Mouse (Mus musculus): ENCODE measurements around the gene Pwwp2b. TPM values are rescaled to one million over a fixed set of nuclear protein-coding genes. Genes with fewer than 3 reads are reported as not detected.
A peak's percentile ranks its signal among the peaks of the same experiment; 100 is the strongest.

The Pwwp2b gene
- polyA plus RNA-seq, 1 experiment: 32.2 TPM

DNA sequence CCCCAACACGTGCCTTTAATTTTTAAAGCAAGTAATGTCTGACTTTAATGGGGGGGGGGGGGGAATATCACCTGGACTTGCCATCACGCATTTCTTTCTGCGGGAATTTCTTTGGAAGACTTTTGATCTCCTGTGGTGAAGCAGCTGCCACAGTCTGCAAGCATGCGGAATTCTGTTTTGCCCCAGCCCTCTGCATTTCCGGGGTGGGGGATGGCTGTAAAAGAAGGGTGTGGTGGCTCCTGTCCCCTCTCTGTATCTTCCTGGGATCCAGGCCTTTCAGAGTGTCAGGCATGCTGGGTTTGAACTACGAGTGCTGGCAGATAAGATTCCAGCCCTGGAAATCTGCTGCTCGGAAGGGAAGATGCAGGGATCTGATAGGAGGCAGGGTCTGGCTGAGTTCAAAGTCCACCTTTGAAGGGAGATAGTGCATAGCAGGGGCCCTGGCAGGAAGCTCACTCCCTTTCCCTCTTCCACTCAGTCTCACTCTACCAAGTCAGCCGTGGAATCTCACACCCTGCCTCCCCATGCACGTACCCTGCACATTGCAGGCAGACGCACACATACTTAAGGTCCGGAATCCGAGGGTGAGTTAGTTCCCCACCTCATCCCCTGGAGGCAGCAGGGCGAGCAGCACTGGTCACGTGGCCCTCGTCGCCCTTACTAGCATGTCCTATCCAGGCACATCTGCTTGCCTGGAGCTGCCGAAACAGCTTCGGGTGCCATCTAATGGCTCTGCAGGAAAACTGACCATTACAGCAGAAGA lies 13.7 kb upstream of the Pwwp2b start:
- TF ChIP-seq POLR2A (IDR thresholded peaks at IDR 0.05; ENCODE audit: borderline replicate concordance, extremely low read depth, low read depth, low read length): no peak
- peak; percentile 19; the same call in 1 of the 2 replicates for TF ChIP-seq CTCF (IDR thresholded peaks at IDR 0.05; ENCODE audit: insufficient read depth, low read length)
- 24% methylated on average over 18 of the region's 18 CpGs for WGBS
- DNase-seq: peak; percentile 47
- H3K4me3 ChIP-seq (replicated peaks; ENCODE audit: extremely low read depth, low read depth, low read length): no peak overlapping the region
- peaks cover 9% of the 10 kb centered on the region for H3K4me1 ChIP-seq (ENCODE audit: control insufficient read depth, insufficient read depth, low read length)

DNA sequence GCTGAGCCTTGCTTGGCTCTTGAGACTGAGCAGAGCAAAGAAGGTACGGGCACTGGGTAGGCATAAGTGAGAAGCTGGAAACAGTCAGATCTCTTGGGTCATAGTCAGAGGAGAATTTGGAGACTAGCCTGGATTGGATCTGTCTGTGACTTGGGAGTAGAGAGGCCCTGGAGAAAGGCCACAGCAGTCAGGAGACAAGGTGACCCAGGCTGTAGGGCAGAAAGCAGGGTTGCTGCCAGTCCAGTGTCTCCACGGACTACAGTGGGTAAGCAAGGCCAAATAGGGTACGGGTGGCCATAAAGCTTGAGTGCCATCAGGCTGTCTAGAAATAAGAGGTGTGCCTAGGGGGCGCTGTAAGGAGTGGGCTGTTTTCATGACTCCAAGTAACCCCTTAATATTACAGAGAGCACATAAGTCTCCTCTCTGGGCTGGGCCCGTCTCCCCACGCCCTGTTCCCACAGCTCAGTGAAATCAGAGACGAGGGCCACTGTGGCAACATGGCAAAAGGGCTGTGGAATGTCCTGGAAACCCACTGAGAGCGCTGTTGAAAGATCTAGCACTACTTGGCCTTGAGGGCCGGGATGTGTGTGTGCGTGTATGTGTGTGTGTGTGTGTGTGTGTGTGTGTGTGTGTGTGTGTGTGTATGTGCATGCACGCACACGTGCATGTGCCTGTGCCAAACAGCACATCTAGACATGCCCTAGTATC lies 12.5 kb upstream of the Pwwp2b start:
- WGBS: 69% methylated on average over 12 of the region's 12 CpGs
- no peak overlapping the region for H3K4me3 ChIP-seq (replicated peaks; ENCODE audit: extremely low read depth, low read depth, low read length)
- TF ChIP-seq CTCF (IDR thresholded peaks at IDR 0.05; ENCODE audit: insufficient read depth, low read length) (no peak), POLR2A (IDR thresholded peaks at IDR 0.05; ENCODE audit: borderline replicate concordance, extremely low read depth, low read depth, low read length) (no peak)
- no peak for DNase-seq
- H3K4me1 ChIP-seq (ENCODE audit: control insufficient read depth, insufficient read depth, low read length): peaks cover 9% of the 10 kb centered on the region

DNA sequence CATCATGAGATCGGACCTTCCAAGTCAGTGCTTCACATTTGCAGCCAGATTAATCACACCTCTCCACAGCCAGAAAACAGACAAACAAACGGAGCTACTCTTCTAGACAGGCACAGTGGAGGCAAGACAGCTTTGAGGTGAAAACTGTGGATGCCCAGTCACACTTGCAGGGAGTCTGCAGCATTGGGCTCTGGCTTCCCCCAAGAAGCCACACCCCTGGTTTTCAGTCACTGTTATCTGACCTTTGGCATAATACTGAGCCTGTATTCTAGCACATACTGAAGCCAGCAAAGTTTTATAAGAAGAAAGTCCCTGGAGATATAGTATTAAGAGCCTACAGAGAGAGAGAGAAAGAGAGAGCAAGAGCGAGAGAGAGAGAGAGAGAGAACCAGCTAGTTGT lies 8.8 kb upstream of the Pwwp2b start:
- DNase-seq: no peak
- H3K4me1 ChIP-seq (ENCODE audit: control insufficient read depth, insufficient read depth, low read length): peaks cover 6% of the 10 kb centered on the region
- no peak overlapping the region for H3K4me3 ChIP-seq (replicated peaks; ENCODE audit: extremely low read depth, low read depth, low read length)
- 77% methylated on average over 3 of the region's 3 CpGs for WGBS
- TF ChIP-seq CTCF (IDR thresholded peaks at IDR 0.05; ENCODE audit: insufficient read depth, low read length): no peak
- no peak for TF ChIP-seq POLR2A (IDR thresholded peaks at IDR 0.05; ENCODE audit: borderline replicate concordance, extremely low read depth, low read depth, low read length)

DNA sequence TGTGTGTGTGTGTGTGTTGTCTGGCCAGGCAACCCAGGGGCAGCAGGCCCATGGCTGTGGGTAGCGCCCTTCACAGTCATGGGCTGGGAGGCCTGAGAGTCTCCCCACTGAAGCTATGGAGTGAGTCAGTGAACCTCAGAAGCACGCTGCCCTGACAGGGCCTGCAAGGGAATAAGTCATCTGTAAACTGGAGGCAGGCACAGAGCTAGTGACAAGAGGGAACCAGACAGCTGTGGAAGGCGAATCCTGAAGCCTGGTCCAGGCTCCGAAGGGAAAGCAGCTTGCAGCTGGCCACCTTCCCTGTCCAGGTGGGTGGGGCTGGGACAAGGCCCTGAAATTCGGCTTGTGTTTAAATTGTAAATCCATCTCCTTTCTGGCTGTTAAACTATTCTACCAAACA lies 2.2 kb upstream of the Pwwp2b start:
- no peak for DNase-seq
- H3K4me3 ChIP-seq (replicated peaks; ENCODE audit: extremely low read depth, low read depth, low read length): no peak overlapping the region
- WGBS: 67% methylated on average over 5 of the region's 5 CpGs
- peaks cover 22% of the 10 kb centered on the region for H3K4me1 ChIP-seq (ENCODE audit: control insufficient read depth, insufficient read depth, low read length)
- TF ChIP-seq POLR2A (IDR thresholded peaks at IDR 0.05; ENCODE audit: borderline replicate concordance, extremely low read depth, low read depth, low read length): no peak
- TF ChIP-seq CTCF (IDR thresholded peaks at IDR 0.05; ENCODE audit: insufficient read depth, low read length): no peak

DNA sequence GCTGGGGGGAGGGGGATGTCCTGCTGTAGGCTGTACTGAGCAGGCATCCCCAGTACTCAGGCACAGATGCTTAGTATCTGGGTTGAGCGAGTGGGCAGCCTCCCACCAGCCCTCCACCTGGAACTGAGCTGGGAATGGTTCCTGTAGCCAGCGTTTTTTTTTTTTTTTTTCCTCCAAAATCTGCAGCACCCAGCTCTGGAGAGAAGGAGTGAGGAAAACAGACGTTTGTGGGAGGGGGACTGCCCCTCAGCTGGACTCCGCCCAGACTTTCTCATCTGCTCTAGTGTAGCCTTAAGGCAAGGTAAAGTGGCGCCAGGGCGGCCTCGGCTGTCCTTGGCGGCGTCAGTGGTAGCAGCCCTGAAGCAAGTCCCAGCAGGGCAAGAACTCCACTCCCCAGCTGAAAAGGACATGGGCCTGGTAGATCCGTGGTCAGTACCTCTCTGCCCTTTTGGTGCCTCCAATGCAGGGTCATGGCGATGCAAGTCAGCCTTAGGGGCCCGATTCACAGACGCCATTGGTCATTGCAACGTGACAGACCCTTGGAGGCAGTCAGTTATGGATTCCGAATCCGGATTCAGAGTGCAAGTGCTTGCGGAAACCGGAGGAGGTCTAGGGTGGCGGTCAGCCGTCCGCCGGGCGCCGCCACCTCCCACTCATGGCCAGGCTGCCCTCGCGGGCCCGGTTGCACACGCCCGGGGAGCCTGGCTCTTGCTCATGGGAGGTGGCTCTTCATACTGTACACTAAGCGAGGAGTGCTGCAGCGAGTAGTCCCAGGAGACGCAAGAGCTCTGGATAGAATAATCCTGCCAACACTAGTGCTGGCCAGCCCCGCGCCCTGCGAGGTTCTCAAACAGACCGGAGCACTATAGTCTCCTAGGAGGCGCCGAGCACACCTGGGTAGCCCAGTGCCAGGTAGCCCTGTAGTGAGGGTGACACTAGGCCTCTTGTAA lies 1.1 kb upstream of the Pwwp2b start:
- WGBS: 17% methylated on average over 38 of the region's 38 CpGs
- DNase-seq: peak; percentile 72
- H3K4me1 ChIP-seq (ENCODE audit: control insufficient read depth, insufficient read depth, low read length): peaks cover 32% of the 10 kb centered on the region
- peak overlapping the region; percentile 89 for H3K4me3 ChIP-seq (replicated peaks; ENCODE audit: extremely low read depth, low read depth, low read length)
- TF ChIP-seq CTCF (IDR thresholded peaks at IDR 0.05; ENCODE audit: insufficient read depth, low read length): no peak
- peak; percentile 53; the same call in 1 of the 2 replicates for TF ChIP-seq POLR2A (IDR thresholded peaks at IDR 0.05; ENCODE audit: borderline replicate concordance, extremely low read depth, low read depth, low read length)

DNA sequence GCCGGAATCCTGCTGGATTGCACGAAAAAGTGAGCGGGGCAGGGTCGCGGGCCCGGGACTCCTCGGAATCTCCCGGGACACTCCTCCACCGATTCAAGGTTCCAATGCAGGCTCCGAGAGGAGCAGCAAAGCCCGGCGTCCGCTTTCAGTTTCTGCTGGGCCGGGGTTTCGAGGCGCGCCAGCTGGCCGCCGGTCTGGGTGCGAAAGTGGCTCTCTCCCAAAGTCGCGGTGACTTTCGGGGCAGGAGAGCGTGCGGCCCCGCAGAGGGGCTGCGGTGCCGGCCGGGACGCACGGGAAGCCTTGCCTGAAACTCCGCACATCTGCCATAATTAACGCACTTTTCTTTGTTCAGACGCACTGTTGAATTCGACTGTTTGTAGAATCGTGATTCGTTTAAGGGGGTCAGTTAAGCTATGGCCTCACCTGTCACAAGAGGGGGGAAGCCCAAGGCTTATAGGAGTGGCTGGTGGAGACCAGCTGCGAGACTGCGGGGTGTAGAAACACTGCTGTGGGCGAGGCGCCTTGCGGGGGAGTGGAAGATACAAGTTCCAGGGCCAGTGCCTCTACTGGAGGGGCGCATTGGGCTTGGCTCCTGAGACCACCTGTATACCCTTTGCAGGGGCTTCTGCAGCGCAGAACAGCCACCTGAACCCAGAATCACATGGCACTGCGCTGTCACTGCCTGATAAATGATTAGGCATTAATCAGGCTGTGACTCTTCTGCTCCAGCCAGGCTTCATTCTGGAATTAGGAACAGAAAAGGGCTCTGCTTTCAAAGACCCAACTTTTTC lies 528 bp downstream of the Pwwp2b start:
- peak overlapping the region; percentile 93 for H3K4me3 ChIP-seq (replicated peaks; ENCODE audit: extremely low read depth, low read depth, low read length)
- TF ChIP-seq POLR2A (IDR thresholded peaks at IDR 0.05; ENCODE audit: borderline replicate concordance, extremely low read depth, low read depth, low read length) (0 out of 2 replicates have a peak, but pooled peaks have one; percentile 15), CTCF (IDR thresholded peaks at IDR 0.05; ENCODE audit: insufficient read depth, low read length) (no peak)
- DNase-seq: peak; percentile 48
- WGBS: 2% methylated on average over 45 of the region's 45 CpGs
- H3K4me1 ChIP-seq (ENCODE audit: control insufficient read depth, insufficient read depth, low read length): peaks cover 47% of the 10 kb centered on the region

DNA sequence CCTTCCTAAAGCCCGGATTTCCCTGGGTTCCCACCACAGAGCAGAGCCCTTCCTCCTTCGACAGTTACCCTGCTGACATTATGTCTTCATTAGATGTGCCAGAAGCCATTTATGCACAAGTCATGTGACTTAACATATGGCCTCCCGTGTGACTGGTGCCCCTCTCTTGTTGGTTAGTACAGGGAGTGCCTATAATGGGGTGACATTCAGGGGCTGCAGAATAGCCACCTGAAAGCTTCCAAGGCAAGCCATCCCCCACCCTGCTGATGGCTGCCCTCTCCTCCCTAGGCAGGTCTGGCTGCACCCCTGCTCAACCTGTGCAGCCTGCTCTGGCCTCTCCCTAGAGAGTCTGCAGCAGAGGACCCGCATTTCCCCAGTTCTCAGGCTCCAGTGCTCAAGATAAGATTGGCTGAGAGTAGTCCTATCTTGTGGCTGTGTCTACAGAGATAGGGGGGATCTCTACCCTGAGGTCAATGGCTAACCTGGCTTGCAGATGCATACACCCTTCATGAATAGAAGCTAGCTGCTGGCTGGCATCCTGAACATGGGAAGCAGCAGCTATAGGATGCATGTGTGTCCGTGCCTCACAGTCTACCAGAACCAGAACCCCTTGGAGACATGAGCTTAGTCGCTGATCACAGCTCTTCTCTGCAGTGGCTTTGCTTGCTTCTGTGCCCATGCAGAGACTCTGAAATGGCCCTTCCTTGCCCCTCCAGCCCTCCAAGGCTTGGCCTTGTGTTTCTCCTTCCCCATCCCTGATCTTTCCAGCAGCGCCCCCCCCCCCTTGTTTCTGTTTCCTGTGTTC lies 1.3 kb downstream of the Pwwp2b start:
- peaks cover 50% of the 10 kb centered on the region for H3K4me1 ChIP-seq (ENCODE audit: control insufficient read depth, insufficient read depth, low read length)
- TF ChIP-seq POLR2A (IDR thresholded peaks at IDR 0.05; ENCODE audit: borderline replicate concordance, extremely low read depth, low read depth, low read length) (no peak), CTCF (IDR thresholded peaks at IDR 0.05; ENCODE audit: insufficient read depth, low read length) (no peak)
- 26% methylated on average over 7 of the region's 7 CpGs for WGBS
- H3K4me3 ChIP-seq (replicated peaks; ENCODE audit: extremely low read depth, low read depth, low read length): peak overlapping the region; percentile 93
- DNase-seq: no peak

DNA sequence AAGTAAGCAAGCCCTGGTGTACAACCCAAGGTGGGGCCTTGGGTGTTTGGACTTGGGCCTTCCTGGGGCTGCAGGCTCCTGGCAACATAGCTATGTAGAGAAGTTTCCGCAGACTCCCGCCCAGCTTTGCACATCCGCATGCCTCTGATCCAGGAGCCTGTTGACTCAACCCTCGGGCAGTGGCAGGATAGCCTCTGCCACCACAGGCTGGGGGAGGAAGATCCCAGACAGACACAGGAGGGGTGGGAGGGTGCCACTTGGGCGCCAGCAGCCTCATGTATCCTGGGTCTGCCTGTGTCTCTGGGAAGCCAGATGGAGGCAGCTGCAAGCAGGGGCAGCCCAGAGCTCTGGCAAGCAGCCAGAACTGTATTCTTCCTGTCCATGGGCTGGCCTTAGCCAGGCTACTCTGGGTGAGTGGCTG lies 3.6 kb downstream of the Pwwp2b start:
- TF ChIP-seq CTCF (IDR thresholded peaks at IDR 0.05; ENCODE audit: insufficient read depth, low read length) (no peak), POLR2A (IDR thresholded peaks at IDR 0.05; ENCODE audit: borderline replicate concordance, extremely low read depth, low read depth, low read length) (no peak)
- whole genome bisulfite sequencing: 22% methylated on average over 5 of the region's 5 CpGs
- H3K4me3 ChIP-seq (replicated peaks; ENCODE audit: extremely low read depth, low read depth, low read length): no peak overlapping the region
- peaks cover 49% of the 10 kb centered on the region for H3K4me1 ChIP-seq (ENCODE audit: control insufficient read depth, insufficient read depth, low read length)
- DNase-seq: peak; percentile 68

Data from lung, adult 2 months (tissue).